Comparison of ENCODE assay signal across 13 mouse cellular contexts in the genomic region with DNA sequence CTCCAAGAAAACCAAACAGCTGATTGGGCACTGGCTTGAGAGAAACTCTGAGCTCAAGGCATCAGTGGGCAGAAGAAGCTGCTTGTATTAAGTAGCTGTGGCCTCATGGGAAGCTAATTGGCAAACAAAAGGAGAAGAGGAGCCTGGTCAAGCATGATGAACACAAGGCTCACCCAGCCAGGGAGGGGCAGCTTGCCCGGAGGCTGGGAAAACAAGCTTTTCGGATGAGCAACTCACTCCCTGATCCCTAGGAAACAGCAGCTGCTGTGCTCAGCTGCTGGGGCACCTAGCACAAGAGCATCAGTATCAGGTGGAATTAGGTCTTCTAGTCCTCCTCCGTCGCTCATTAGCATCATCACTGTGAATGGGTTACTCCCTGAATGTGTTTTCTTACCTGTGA.
A peak's percentile ranks its signal among the peaks of the same experiment; 100 is the strongest.
DNase-seq lines count a peak whose midpoint lies in the region; ATAC-seq and TF ChIP-seq lines count a peak whose summit lies in the region.
"Had no signal": no experiment of that assay in that cellular context is flagged by ENCODE, and none has a peak within 500 bp of the region (broad histone marks: within the 10 kb centered on the region; RNA-seq: fewer than 3 reads in every experiment).

No protein-coding gene starts in this region.

- H3K4me3 ChIP-seq in midbrain, embryonic 11.5 days (ENCODE audit: low read depth, low read length): no peak overlapping the region
- no peak overlapping the region for H3K4me3 ChIP-seq in midbrain, embryonic 16.5 days (ENCODE audit: low read depth, low read length)
- H3K4me3 ChIP-seq in kidney, adult 2 months (ENCODE audit: insufficient read depth, low read depth, low read length): no peak overlapping the region
- no peak overlapping the region for H3K4me3 ChIP-seq in midbrain, embryonic 14.5 days (replicated peaks; ENCODE audit: low read depth, low read length)
- H3K4me3 ChIP-seq in lung, adult 2 months (replicated peaks; ENCODE audit: extremely low read depth, low read depth, low read length): no peak overlapping the region
- H3K4me3 ChIP-seq: limb, embryonic 15.5 days had no signal

- H3K27me3 ChIP-seq in midbrain, embryonic 11.5 days (ENCODE audit: control insufficient read depth, insufficient read depth, low read length): no peaks in the 10 kb centered on the region
- no peaks in the 10 kb centered on the region for H3K27me3 ChIP-seq in midbrain, embryonic 16.5 days (ENCODE audit: control insufficient read depth, insufficient read depth, low read depth, low read length)
- no peaks in the 10 kb centered on the region for H3K27me3 ChIP-seq in kidney, adult 2 months (replicated peaks; ENCODE audit: control insufficient read depth, insufficient read depth, low read length)
- no peaks in the 10 kb centered on the region for H3K27me3 ChIP-seq in midbrain, embryonic 14.5 days (ENCODE audit: control insufficient read depth, insufficient read depth, low read length)
- H3K27me3 ChIP-seq: limb, embryonic 15.5 days had no signal

- ATAC-seq in midbrain, embryonic 11.5 days (ENCODE audit: low FRiP score): 0 out of 2 replicates have a peak, but pooled peaks have one; percentile 50
- no peak for ATAC-seq in midbrain, embryonic 16.5 days
- no peak for ATAC-seq in midbrain, embryonic 14.5 days (ENCODE audit: low FRiP score, low TSS enrichment)

- no peak overlapping the region for H3K4me2 ChIP-seq in midbrain, embryonic 11.5 days
- H3K4me2 ChIP-seq in midbrain, embryonic 16.5 days (ENCODE audit: low read length): no peak overlapping the region
- no peak overlapping the region for H3K4me2 ChIP-seq in midbrain, embryonic 14.5 days (ENCODE audit: low read length)
- H3K4me2 ChIP-seq: limb, embryonic 15.5 days had no signal

- peak; percentile 47 to 58 for DNase-seq in cerebellum, postnatal 14 days
- no peak for DNase-seq in cerebellum, postnatal 36 days
- no peak for DNase-seq in midbrain, embryonic 11.5 days (ENCODE audit: low spot score, missing footprints)
- DNase-seq in kidney, adult 2 months: peak; percentile 20
- peak; percentile 41 for DNase-seq in midbrain, embryonic 14.5 days
- no peak for DNase-seq in layer of hippocampus, postnatal 14 days (ENCODE audit: low spot score in 2 of 2)
- no peak for DNase-seq in lung, adult 2 months
- DNase-seq: adrenal gland, adult 8-10 months; gastrocnemius, postnatal 36 days; lung, adult 18-20 months; right cerebral cortex, adult 18-20 months had no signal

- no peak overlapping the region for H3K27ac ChIP-seq in midbrain, embryonic 11.5 days (ENCODE audit: low read depth, low read length)
- no peak overlapping the region for H3K27ac ChIP-seq in midbrain, embryonic 16.5 days (ENCODE audit: low read length)
- H3K27ac ChIP-seq in kidney, adult 2 months (ENCODE audit: insufficient read depth, low read depth, low read length): no peak overlapping the region
- H3K27ac ChIP-seq in midbrain, embryonic 14.5 days (replicated peaks; ENCODE audit: low read depth, low read length): no peak overlapping the region
- H3K27ac ChIP-seq: limb, embryonic 15.5 days had no signal

- no peak for TF ChIP-seq POLR2A in kidney, adult 2 months (IDR thresholded peaks at IDR 0.05; ENCODE audit: low read depth, low read length)
- TF ChIP-seq POLR2A in lung, adult 2 months (IDR thresholded peaks at IDR 0.05; ENCODE audit: borderline replicate concordance, extremely low read depth, low read depth, low read length): no peak

- WGBS in midbrain, embryonic 11.5 days: 44% methylated on average over 4 of the region's 4 CpGs
- WGBS in midbrain, embryonic 16.5 days: 39% methylated on average over 4 of the region's 4 CpGs
- 36% methylated on average over 4 of the region's 4 CpGs for WGBS in kidney, adult 2 months
- WGBS in midbrain, embryonic 14.5 days: 37% methylated on average over 4 of the region's 4 CpGs
- WGBS in lung, adult 2 months: 84% methylated on average over 4 of the region's 4 CpGs

- H3K4me1 ChIP-seq in midbrain, embryonic 11.5 days (ENCODE audit: control insufficient read depth, insufficient read depth, low read length): 0 out of 2 replicates have a peak, but pooled peaks cover 3% of the 10 kb centered on the region
- peaks cover 4% of the 10 kb centered on the region; the same call in 1 of the 2 replicates for H3K4me1 ChIP-seq in midbrain, embryonic 16.5 days (ENCODE audit: control insufficient read depth, insufficient read depth, low read length)
- H3K4me1 ChIP-seq in kidney, adult 2 months (ENCODE audit: control insufficient read depth, insufficient read depth, low read length): no peaks in the 10 kb centered on the region
- H3K4me1 ChIP-seq in midbrain, embryonic 14.5 days (ENCODE audit: control insufficient read depth, insufficient read depth, low read length): peaks cover 11% of the 10 kb centered on the region; the same call in 1 of the 2 replicates
- no peaks in the 10 kb centered on the region for H3K4me1 ChIP-seq in lung, adult 2 months (ENCODE audit: control insufficient read depth, insufficient read depth, low read length)
- H3K4me1 ChIP-seq: limb, embryonic 15.5 days had no signal

- H3K9me3 ChIP-seq in midbrain, embryonic 11.5 days (ENCODE audit: control insufficient read depth, low read length): no peaks in the 10 kb centered on the region
- no peaks in the 10 kb centered on the region for H3K9me3 ChIP-seq in midbrain, embryonic 16.5 days (replicated peaks; ENCODE audit: control insufficient read depth, low read length, poor library complexity, severe bottlenecking)
- no peaks in the 10 kb centered on the region for H3K9me3 ChIP-seq in midbrain, embryonic 14.5 days (ENCODE audit: control insufficient read depth, low read length)
- H3K9me3 ChIP-seq: limb, embryonic 15.5 days had no signal

- TF ChIP-seq CTCF in kidney, adult 2 months (conservative IDR thresholded peaks at IDR 0.05; ENCODE audit: insufficient read depth, insufficient read length, low read depth, low read length): no peak
- no peak for TF ChIP-seq CTCF in lung, adult 2 months (IDR thresholded peaks at IDR 0.05; ENCODE audit: insufficient read depth, low read length)

- H3K9ac ChIP-seq in midbrain, embryonic 11.5 days (ENCODE audit: low read length): no peak overlapping the region
- H3K9ac ChIP-seq in midbrain, embryonic 16.5 days (ENCODE audit: low read depth, low read length): no peak overlapping the region
- H3K9ac ChIP-seq in midbrain, embryonic 14.5 days (replicated peaks; ENCODE audit: low read length): no peak overlapping the region
- H3K9ac ChIP-seq: limb, embryonic 15.5 days had no signal

- H3K36me3 ChIP-seq in midbrain, embryonic 11.5 days (ENCODE audit: control insufficient read depth, insufficient read depth, low read length): no peaks in the 10 kb centered on the region
- no peaks in the 10 kb centered on the region for H3K36me3 ChIP-seq in midbrain, embryonic 16.5 days (ENCODE audit: control insufficient read depth, insufficient read depth, low read length)
- no peaks in the 10 kb centered on the region for H3K36me3 ChIP-seq in kidney, adult 2 months (ENCODE audit: control insufficient read depth, insufficient read depth, low read length)
- no peaks in the 10 kb centered on the region for H3K36me3 ChIP-seq in midbrain, embryonic 14.5 days (ENCODE audit: control insufficient read depth, insufficient read depth, low read length)
- H3K36me3 ChIP-seq: limb, embryonic 15.5 days had no signal

Comparison
In these comparisons a context has a peak if more than half of its experiments do, and no peak if none do; other contexts are left out.
1. DNase-seq: peak in cerebellum, postnatal 14 days (2 of 2), kidney, adult 2 months (single experiment) and midbrain, embryonic 14.5 days (single experiment); none in cerebellum, postnatal 36 days (0 of 2), midbrain, embryonic 11.5 days (single experiment), layer of hippocampus, postnatal 14 days (0 of 2) and lung, adult 2 months (single experiment).